Mouse (Mus musculus): ENCODE results near the gene Abhd14b.

- TF ChIP-seq CTCF (IDR thresholded peaks at IDR 0.05; ENCODE audit: extremely low read depth, insufficient read depth, low read length) (no peak), POLR2A (IDR thresholded peaks at IDR 0.05; ENCODE audit: extremely low read depth, insufficient read depth, low read length) (no peak)
Measured at GRCm38 (mm10) chr9:106475663-106476001, 28.4 kb downstream of the Abhd14b start, which contains the start of gene Rrp9.
